17 mouse cellular contexts compared by ENCODE assay signal in genomic region chr17:80557461-80557860, GRCm38 (mm10). TPM values are rescaled to one million over a fixed set of nuclear protein-coding genes. Genes with fewer than 3 reads are reported as not detected.
DNase-seq lines count a peak whose midpoint lies in the region; ATAC-seq and TF ChIP-seq lines count a peak whose summit lies in the region.
"Had no signal": no experiment of that assay in that cellular context is flagged by ENCODE, and none has a peak within 500 bp of the region (broad histone marks: within the 10 kb centered on the region; RNA-seq: fewer than 3 reads in every experiment).

No protein-coding gene starts in this region.

- no peak overlapping the region for H3K9ac ChIP-seq in forebrain, postnatal 0 days
- H3K9ac ChIP-seq in forebrain, embryonic 11.5 days (ENCODE audit: low read length), result no peak overlapping the region
- H3K9ac ChIP-seq: forebrain, embryonic 15.5 days; heart, embryonic 15.5 days; limb, embryonic 13.5 days had no signal

- no peak overlapping the region for H3K27ac ChIP-seq in forebrain, postnatal 0 days (ENCODE audit: low read depth, low read length)
- H3K27ac ChIP-seq in forebrain, embryonic 11.5 days (ENCODE audit: low read depth, low read length), result no peak overlapping the region
- H3K27ac ChIP-seq in layer of hippocampus, adult 2 months, result no peak overlapping the region
- no peak overlapping the region for H3K27ac ChIP-seq in testis, adult 2 months (ENCODE audit: control insufficient read depth, insufficient read depth, low read depth, low read length)
- H3K27ac ChIP-seq: forebrain, embryonic 15.5 days; heart, embryonic 15.5 days; hindbrain, embryonic 10.5 days; limb, embryonic 13.5 days had no signal

- 96% methylated on average over 5 of the region's 5 CpGs for WGBS in forebrain, postnatal 0 days
- WGBS in forebrain, embryonic 11.5 days, result 94% methylated on average over 5 of the region's 5 CpGs

- no peaks in the 10 kb centered on the region for H3K36me3 ChIP-seq in forebrain, postnatal 0 days (ENCODE audit: insufficient read depth)
- H3K36me3 ChIP-seq in forebrain, embryonic 11.5 days (ENCODE audit: control insufficient read depth, insufficient read depth, low read length), result no peaks in the 10 kb centered on the region
- H3K36me3 ChIP-seq in testis, adult 2 months (ENCODE audit: control insufficient read depth, insufficient read depth, low read length), result no peaks in the 10 kb centered on the region; the same call in none of the 2 replicates
- H3K36me3 ChIP-seq: forebrain, embryonic 15.5 days; heart, embryonic 15.5 days had no signal

- no peak for TF ChIP-seq POLR2A in testis, adult 2 months (IDR thresholded peaks at IDR 0.05; ENCODE audit: control insufficient read depth, low read depth, low read length)

- H3K4me3 ChIP-seq in forebrain, postnatal 0 days (ENCODE audit: low read depth, low read length), result no peak overlapping the region
- no peak overlapping the region for H3K4me3 ChIP-seq in forebrain, embryonic 11.5 days (ENCODE audit: low read depth, low read length)
- no peak overlapping the region for H3K4me3 ChIP-seq in layer of hippocampus, adult 2 months
- H3K4me3 ChIP-seq in testis, adult 2 months (ENCODE audit: control insufficient read depth, low read depth, low read length), result no peak overlapping the region
- H3K4me3 ChIP-seq: erythroblast, embryonic 14.5 days; forebrain, embryonic 15.5 days; heart, embryonic 15.5 days; hindbrain, embryonic 10.5 days; limb, embryonic 13.5 days had no signal

- ATAC-seq in forebrain, postnatal 0 days, result no peak
- ATAC-seq in forebrain, embryonic 11.5 days (replicated peaks; ENCODE audit: low FRiP score), result no peak
- ATAC-seq: forebrain, embryonic 15.5 days; inflammation-experienced regulatory T-cells, adult 6 months had no signal

- no peak overlapping the region for H3K4me2 ChIP-seq in forebrain, postnatal 0 days (ENCODE audit: low read depth)
- no peak overlapping the region for H3K4me2 ChIP-seq in forebrain, embryonic 11.5 days (ENCODE audit: low read depth, low read length, severe bottlenecking)
- H3K4me2 ChIP-seq: forebrain, embryonic 15.5 days; heart, embryonic 15.5 days; limb, embryonic 13.5 days had no signal

- H3K27me3 ChIP-seq in forebrain, postnatal 0 days (ENCODE audit: insufficient read depth, low read length), result no peaks in the 10 kb centered on the region
- H3K27me3 ChIP-seq in forebrain, embryonic 11.5 days (ENCODE audit: control insufficient read depth, insufficient read depth, low read length), result no peaks in the 10 kb centered on the region
- no peaks in the 10 kb centered on the region for H3K27me3 ChIP-seq in testis, adult 2 months (ENCODE audit: control insufficient read depth, insufficient read depth, low read length)
- H3K27me3 ChIP-seq: forebrain, embryonic 15.5 days; heart, embryonic 15.5 days; limb, embryonic 13.5 days had no signal

- H3K9me3 ChIP-seq in forebrain, postnatal 0 days (ENCODE audit: low read length), result no peaks in the 10 kb centered on the region
- no peaks in the 10 kb centered on the region for H3K9me3 ChIP-seq in forebrain, embryonic 11.5 days (ENCODE audit: control insufficient read depth, low read length)
- H3K9me3 ChIP-seq: forebrain, embryonic 15.5 days; heart, embryonic 15.5 days; hindbrain, embryonic 10.5 days; limb, embryonic 13.5 days had no signal

- 0 out of 2 replicates have a peak, but pooled peaks cover 4% of the 10 kb centered on the region for H3K4me1 ChIP-seq in forebrain, postnatal 0 days (ENCODE audit: insufficient read depth)
- H3K4me1 ChIP-seq in forebrain, embryonic 11.5 days (replicated peaks; ENCODE audit: control insufficient read depth, insufficient read depth, low read length), result no peaks in the 10 kb centered on the region
- peaks cover 6% of the 10 kb centered on the region for H3K4me1 ChIP-seq in testis, adult 2 months (ENCODE audit: control insufficient read depth, insufficient read depth, low read length)
- H3K4me1 ChIP-seq: limb, embryonic 13.5 days had no signal

- DNase-seq in forebrain, postnatal 0 days, result no peak
- DNase-seq in forebrain, embryonic 11.5 days (ENCODE audit: low spot score), result no peak
- no peak for DNase-seq in layer of hippocampus, adult 2 months (ENCODE audit: low spot score in 2 of 2)
- DNase-seq in layer of hippocampus, postnatal 14 days (ENCODE audit: low spot score in 2 of 2), result no peak
- DNase-seq in testis, postnatal 10 days (ENCODE audit: low spot score), result no peak
- no peak for DNase-seq in urinary bladder, postnatal 4 days (ENCODE audit: low spot score in 2 of 2)
- DNase-seq in adrenal gland, adult 18-20 months (ENCODE audit: low spot score in 2 of 2), result no peak
- DNase-seq: adrenal gland, adult 2 months; cerebellum, postnatal 25 days; right cerebral cortex, adult 18-20 months had no signal

- TF ChIP-seq CTCF in forebrain, postnatal 0 days (IDR thresholded peaks at IDR 0.05; ENCODE audit: low read depth), result peak; percentile 16; the same call in 1 of the 2 replicates
- TF ChIP-seq CTCF in layer of hippocampus, adult 2 months (conservative IDR thresholded peaks at IDR 0.05), result peak; percentile 46
- TF ChIP-seq CTCF in testis, adult 2 months (IDR thresholded peaks at IDR 0.05; ENCODE audit: control insufficient read depth, insufficient read depth, insufficient replicate concordance, low read depth, low read length), result 0 out of 2 replicates have a peak, but pooled peaks have one; percentile 13

RNA-seq across cellular contexts. Expression of gene Cdkl4, which starts 20.2 kb away (rescaled TPM):
- total RNA-seq in forebrain, postnatal 0 days (2014; rRNA removed), result 8.6 and 9.6 TPM in 2 replicates
- polyA plus RNA-seq in forebrain, postnatal 0 days (2015; fragmentation: Nextera tagmentation; extraction: Ambion mirVana), result 3.8 and 6.4 TPM in 2 replicates
- 1.5 and 2.1 TPM in 2 replicates for polyA plus RNA-seq in forebrain, embryonic 11.5 days (2014; fragmentation: Nextera tagmentation; extraction: Ambion mirVana)
- total RNA-seq in layer of hippocampus, adult 2 months (2021), result 10 to 100 TPM; 14.0 to 16.3 TPM
- 10 to 100 TPM; 13.3 to 15.5 TPM for total RNA-seq in layer of hippocampus, postnatal 14 days (2021)
- 18.3 and 19.6 TPM in 2 replicates for polyA plus RNA-seq in testis, adult 2 months (2012; rRNA removed)
- total RNA-seq in adrenal gland, adult 18-20 months (2021), result under 1 TPM; 0.10 TPM
- polyA plus RNA-seq: erythroblast, embryonic 14.5 days had no signal
